Mouse (Mus musculus) c-Kit-positive CD71-positive TER-119-negative erythroid progenitor cells, embryonic 14.5 days (primary cell): ENCODE data around the gene En1.

Source experiments
- DNase-seq: peaks from one replicate; pipeline ENCODE4 v3.0.0-alpha.2; 2013; ENCODE audit warnings: low read depth

The En1 gene

GRCm38 (mm10) chr1:120602031-120602730 is at the start of gene En1:
TSS of gene En1 (plus strand) at chr1:120602418.
- no peak for DNase-seq

GRCm38 (mm10) chr1:120556926-120557846 is 45.0 kb upstream of the En1 start:
- no peak for DNase-seq

GRCm38 (mm10) chr1:120558341-120559285 is 43.6 kb upstream of the En1 start:
- DNase-seq = no peak

- no peak for DNase-seq
Observed at GRCm38 (mm10) chr1:120559911-120560310, 42.3 kb upstream of the En1 start.

- DNase-seq = no peak
Observed at GRCm38 (mm10) chr1:120581306-120581705, 20.9 kb upstream of the En1 start.

GRCm38 (mm10) chr1:120585481-120585880 is 16.7 kb upstream of the En1 start:
- DNase-seq = no peak

- peak; percentile 27 for DNase-seq
Observed at GRCm38 (mm10) chr1:120586500-120587110, 15.6 kb upstream of the En1 start.

- no peak for DNase-seq
Observed at GRCm38 (mm10) chr1:120587431-120587830, 14.8 kb upstream of the En1 start.

GRCm38 (mm10) chr1:120587960-120588359 is 14.3 kb upstream of the En1 start:
- no peak for DNase-seq

GRCm38 (mm10) chr1:120588362-120589027 is 13.7 kb upstream of the En1 start:
- DNase-seq = no peak

GRCm38 (mm10) chr1:120593236-120593919 is 8.8 kb upstream of the En1 start:
- DNase-seq = no peak

- no peak for DNase-seq
Observed at GRCm38 (mm10) chr1:120594603-120595002, 7.6 kb upstream of the En1 start.

- no peak for DNase-seq
Observed at GRCm38 (mm10) chr1:120595471-120596240, 6.6 kb upstream of the En1 start.

- no peak for DNase-seq
Observed at GRCm38 (mm10) chr1:120596319-120596718, 5.9 kb upstream of the En1 start.

GRCm38 (mm10) chr1:120596784-120597183 is 5.4 kb upstream of the En1 start:
- no peak for DNase-seq

- no peak for DNase-seq
Observed at GRCm38 (mm10) chr1:120597271-120597670, 4.9 kb upstream of the En1 start.

- DNase-seq = no peak
Observed at GRCm38 (mm10) chr1:120598196-120598940, 3.9 kb upstream of the En1 start.

GRCm38 (mm10) chr1:120599321-120600148 is 2.7 kb upstream of the En1 start:
- DNase-seq = no peak
